Mouse (Mus musculus) MEL (cell line): ENCODE measurements at regions not wholly inside any gene's neighbourhood (a gene's known extent, or its start where the extent isn't known, plus 50 kb on each side); places are given as distances from the start of the nearest gene placed in this dataset.

Experiments
- DNase-seq: peaks from one replicate; pipeline ENCODE4 v3.0.0; 2011; ENCODE audit warnings: low read depth, low spot score
- H3K27ac ChIP-seq: 2 replicates; pipeline ENCODE4 v1.5.1; 2012; ENCODE audit warnings: low read depth, mild to moderate bottlenecking, control low read depth, low read length, moderate library complexity; ENCODE audit not compliant: control insufficient read depth
- H3K27me3 ChIP-seq, 2 experiments: fragments of 150-350 bp in 1 of 2; sonication (generic) in 1 of 2; 2 replicates each; pipeline ENCODE4 v1.6.1; 2012; ENCODE audit warnings: low read length in 2 of 2, mild to moderate bottlenecking in 2 of 2, improper control_type of control experiment in 1 of 2, moderate library complexity in 1 of 2; ENCODE audit not compliant: insufficient read depth in 2 of 2, control insufficient read depth in 1 of 2
- H3K36me3 ChIP-seq, 2 experiments: 2 replicates each; pipeline ENCODE4 v1.6.1; 2012 to 2014; ENCODE audit warnings: low read length in 2 of 2, improper control_type of control experiment in 1 of 2, inconsistent platforms in 1 of 2, mild to moderate bottlenecking in 1 of 2; ENCODE audit not compliant: insufficient read depth in 2 of 2, control insufficient read depth in 1 of 2
- H3K4me1 ChIP-seq, 2 experiments: fragments of 150-350 bp in 1 of 2; sonication (generic) in 1 of 2; 2 replicates each; pipeline ENCODE4 v1.6.1; 2012; ENCODE audit warnings: low read length in 2 of 2, improper control_type of control experiment in 1 of 2, mild to moderate bottlenecking in 1 of 2; ENCODE audit not compliant: insufficient read depth in 2 of 2, control insufficient read depth in 1 of 2
- H3K4me3 ChIP-seq, 2 experiments: fragments of 150-350 bp in 1 of 2; sonication (generic) in 1 of 2; 2 replicates each; pipeline ENCODE4 v1.5.1; 2012; ENCODE audit warnings: low read depth in 2 of 2, low read length in 2 of 2, mild to moderate bottlenecking in 2 of 2, moderate library complexity in 2 of 2, control low read depth in 1 of 2, improper control_type of control experiment in 1 of 2; ENCODE audit not compliant: control insufficient read depth in 1 of 2, insufficient read depth in 1 of 2
- H3K79me2 ChIP-seq: 2 replicates; pipeline ENCODE4 v1.6.1; 2012; ENCODE audit warnings: mild to moderate bottlenecking, low read length, moderate library complexity; ENCODE audit not compliant: control insufficient read depth, poor library complexity, insufficient read depth
- H3K9ac ChIP-seq: 2 replicates; pipeline ENCODE4 v1.6.1; 2012; ENCODE audit warnings: low read depth, mild to moderate bottlenecking, control low read depth, low read length, moderate library complexity; ENCODE audit not compliant: control insufficient read depth, poor library complexity, severe bottlenecking
- H3K9me3 ChIP-seq: fragments of 150-350 bp; sonication (generic); replicated peaks from 2 replicates; pipeline ENCODE4 v1.6.1; 2012; ENCODE audit warnings: mild to moderate bottlenecking, low read length, improper control_type of control experiment, moderate library complexity; ENCODE audit not compliant: insufficient read depth
- CHD2 ChIP-seq: IDR thresholded peaks from 2 replicates; pipeline ENCODE4 v1.6.1; 2011; ENCODE audit warnings: low read length, improper control_type of control experiment
- CTCF ChIP-seq, 3 experiments: IDR thresholded peaks in 2 of 3; conservative IDR thresholded peaks in 1 of 3; 2 replicates each; pipeline ENCODE4 v1.5.1; 2011 to 2012; ENCODE audit warnings: low read length in 3 of 3, low read depth in 2 of 3, mild to moderate bottlenecking in 2 of 3, improper control_type of control experiment in 1 of 3, inconsistent platforms in 1 of 3, mixed read lengths in 1 of 3, moderate library complexity in 1 of 3; ENCODE audit not compliant: control insufficient read depth in 1 of 3, insufficient read depth in 1 of 3, poor library complexity in 1 of 3, severe bottlenecking in 1 of 3
- GABPA ChIP-seq: IDR thresholded peaks from 2 replicates; pipeline ENCODE4 v1.6.1; 2012; ENCODE audit warnings: low read depth, mild to moderate bottlenecking, inconsistent platforms, low read length, improper control_type of control experiment, moderate library complexity
- JUND ChIP-seq: IDR thresholded peaks from 2 replicates; pipeline ENCODE4 v1.6.1; 2011; ENCODE audit warnings: low read depth, mild to moderate bottlenecking, improper control_type of control experiment, low read length
- MAFK ChIP-seq: IDR thresholded peaks from 2 replicates; pipeline ENCODE4 v1.6.1; 2011; ENCODE audit warnings: low read depth, mild to moderate bottlenecking, low read length, improper control_type of control experiment, borderline replicate concordance
- MAX ChIP-seq: IDR thresholded peaks from 2 replicates; pipeline ENCODE4 v1.6.1; 2011; ENCODE audit warnings: low read length, improper control_type of control experiment
- MAZ ChIP-seq: IDR thresholded peaks from 2 replicates; pipeline ENCODE4 v1.6.1; 2012; ENCODE audit warnings: low read depth, mild to moderate bottlenecking, inconsistent platforms, low read length, improper control_type of control experiment
- MXI1 ChIP-seq: IDR thresholded peaks from 2 replicates; pipeline ENCODE4 v1.6.1; 2011; ENCODE audit warnings: mild to moderate bottlenecking, low read depth, low read length, improper control_type of control experiment
- NELFE ChIP-seq: IDR thresholded peaks from 2 replicates; pipeline ENCODE4 v1.6.1; 2011; ENCODE audit warnings: low read depth, low read length, improper control_type of control experiment
- NRF1 ChIP-seq: IDR thresholded peaks from 2 replicates; pipeline ENCODE4 v1.6.1; 2014; ENCODE audit warnings: low read depth, mild to moderate bottlenecking, inconsistent platforms, low read length, improper control_type of control experiment, moderate library complexity; ENCODE audit not compliant: poor library complexity, insufficient read depth, severe bottlenecking
- POLR2A ChIP-seq, 2 experiments: IDR thresholded peaks; 2 replicates each; pipeline ENCODE4 v1.6.1; 2011 to 2012; ENCODE audit warnings: low read length in 2 of 2, mild to moderate bottlenecking in 2 of 2, control low read depth in 1 of 2, improper control_type of control experiment in 1 of 2, low read depth in 1 of 2, moderate library complexity in 1 of 2; ENCODE audit not compliant: control insufficient read depth in 1 of 2, insufficient read depth in 1 of 2, poor library complexity in 1 of 2
- POLR2AphosphoS5 ChIP-seq: IDR thresholded peaks from 2 replicates; pipeline ENCODE4 v1.6.1; 2012; ENCODE audit warnings: low read depth, borderline replicate concordance, mild to moderate bottlenecking, inconsistent platforms, low read length, moderate library complexity, mixed read lengths
- RAD21 ChIP-seq: IDR thresholded peaks from 2 replicates; pipeline ENCODE4 v1.6.1; 2011; ENCODE audit warnings: mild to moderate bottlenecking, low read depth, low read length, improper control_type of control experiment
- SMC3 ChIP-seq: IDR thresholded peaks from 2 replicates; pipeline ENCODE4 v1.6.1; 2011; ENCODE audit warnings: low read depth, low read length, improper control_type of control experiment
- UBTF ChIP-seq: IDR thresholded peaks from 2 replicates; pipeline ENCODE4 v1.6.1; 2012; ENCODE audit warnings: low read depth, mild to moderate bottlenecking, inconsistent platforms, low read length, improper control_type of control experiment, moderate library complexity, borderline replicate concordance; ENCODE audit not compliant: insufficient read depth
- USF2 ChIP-seq, 2 experiments: IDR thresholded peaks; 2 replicates each; pipeline ENCODE4 v1.6.1; 2011 to 2012; ENCODE audit warnings: improper control_type of control experiment in 2 of 2, low read length in 2 of 2, borderline replicate concordance in 1 of 2, inconsistent platforms in 1 of 2, low read depth in 1 of 2, mild to moderate bottlenecking in 1 of 2; ENCODE audit not compliant: insufficient read depth in 1 of 2
- ZC3H11A ChIP-seq: IDR thresholded peaks from 2 replicates; pipeline ENCODE4 v1.6.1; 2012; ENCODE audit warnings: low read depth, mild to moderate bottlenecking, inconsistent platforms, low read length, improper control_type of control experiment
- ZNF384 ChIP-seq: IDR thresholded peaks from 2 replicates; pipeline ENCODE4 v1.6.1; 2012; ENCODE audit warnings: low read depth, mild to moderate bottlenecking, inconsistent platforms, low read length, improper control_type of control experiment

GRCm38 (mm10) chr15:8785537-8785936, 75.0 kb upstream of the Slc1a3 start:
- Histone ChIP-seq H3K9me3 (no peaks in the 10 kb centered on the region), H3K27me3 (peaks cover under 1 to 8% of the 10 kb centered on the region in 2 experiments; a peak in 2 of 4 replicates), H3K4me3 (no peak overlapping the region), H3K27ac (no peak overlapping the region), H3K4me1 (no peaks in the 10 kb centered on the region), H3K36me3 (no peaks in the 10 kb centered on the region), H3K9ac (no peak overlapping the region), H3K79me2 (no peaks in the 10 kb centered on the region)
- TF ChIP-seq JUND, result no peak
- TF ChIP-seq RAD21, result no peak
- TF ChIP-seq NELFE, result no peak
- TF ChIP-seq GABPA, result no peak
- TF ChIP-seq MAZ, result no peak
- no peak for TF ChIP-seq SMC3
- no peak for TF ChIP-seq MAX
- TF ChIP-seq USF2 (IDR thresholded peaks at IDR 0.05; ENCODE audit: borderline replicate concordance in 1 of 2, insufficient read depth in 1 of 2, low read depth in 1 of 2, low read length in 2 of 2), result no peak
- TF ChIP-seq MAFK, result no peak
- no peak for TF ChIP-seq MXI1
- TF ChIP-seq CTCF (IDR thresholded peaks at IDR 0.05 in 2 of 3, conservative IDR thresholded peaks at IDR 0.05 in 1 of 3; ENCODE audit: control insufficient read depth in 1 of 3, insufficient read depth in 1 of 3, low read depth in 2 of 3, low read length in 3 of 3, poor library complexity in 1 of 3, severe bottlenecking in 1 of 3), result no peak
- TF ChIP-seq CHD2, result no peak
- no peak for DNase-seq

- H3K27ac ChIP-seq, result no peak overlapping the region
- no peak overlapping the region for H3K9ac ChIP-seq
- no peaks in the 10 kb centered on the region for H3K4me1 ChIP-seq
- H3K36me3 ChIP-seq, result no peaks in the 10 kb centered on the region
- H3K79me2 ChIP-seq, result no peaks in the 10 kb centered on the region
- no peak for DNase-seq
- TF ChIP-seq ZC3H11A (no peak), POLR2AphosphoS5 (no peak), ZNF384 (no peak), JUND (no peak), NRF1 (no peak), UBTF (no peak), POLR2A (IDR thresholded peaks at IDR 0.05; ENCODE audit: control insufficient read depth in 1 of 2, insufficient read depth in 1 of 2, low read depth in 1 of 2, low read length in 2 of 2, poor library complexity in 1 of 2) (no peak)
- H3K4me3 ChIP-seq, result no peak overlapping the region
- no peaks in the 10 kb centered on the region; a peak in 1 of 4 replicates for H3K27me3 ChIP-seq
- H3K9me3 ChIP-seq, result no peaks in the 10 kb centered on the region
These were observed 73.0 kb upstream of the Slc1a3 start for GRCm38 (mm10) chr15:8783567-8783966.
